Comparison of ENCODE assay signal across 12 mouse cellular contexts in the genomic region with DNA sequence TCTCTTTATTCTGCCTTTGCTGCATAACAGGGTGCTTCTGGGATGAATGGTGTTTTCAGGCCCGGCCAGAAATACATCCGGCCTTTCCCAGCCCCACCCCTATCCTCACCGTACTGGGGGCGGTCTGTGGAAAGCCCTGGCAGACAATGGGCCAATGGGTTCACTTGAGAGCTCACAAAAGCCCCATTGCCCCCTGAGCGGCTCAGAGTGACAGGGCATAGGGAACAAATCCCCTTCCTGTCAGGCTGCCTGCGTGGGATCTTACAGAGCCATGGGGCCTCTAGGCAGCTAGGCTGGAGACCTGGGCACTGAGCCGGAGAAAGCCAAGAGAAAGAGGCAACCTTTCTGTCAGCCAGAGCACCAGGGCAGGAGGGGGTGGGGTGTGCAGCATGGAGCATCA.
DNase-seq lines count a peak whose midpoint lies in the region; ATAC-seq and TF ChIP-seq lines count a peak whose summit lies in the region.
"Had no signal": no experiment of that assay in that cellular context is flagged by ENCODE, and none has a peak within 500 bp of the region (broad histone marks: within the 10 kb centered on the region; RNA-seq: fewer than 3 reads in every experiment).

No protein-coding gene starts in this region.

- no peak for DNase-seq in kidney, postnatal 0 days (ENCODE audit: low spot score)
- no peak for DNase-seq in kidney, adult 8-10 months
- peak; percentile 50 for DNase-seq in embryonic facial prominence, embryonic 11.5 days (ENCODE audit: low spot score)
- no peak for DNase-seq in hindbrain, embryonic 14.5 days (ENCODE audit: low spot score)
- no peak for DNase-seq in urinary bladder, postnatal 10 days (ENCODE audit: low spot score)

- no peaks in the 10 kb centered on the region for H3K27me3 ChIP-seq in kidney, postnatal 0 days (ENCODE audit: insufficient read depth, low read length)
- no peaks in the 10 kb centered on the region for H3K27me3 ChIP-seq in embryonic facial prominence, embryonic 11.5 days (ENCODE audit: control insufficient read depth, insufficient read depth, low read length)
- no peaks in the 10 kb centered on the region for H3K27me3 ChIP-seq in hindbrain, embryonic 14.5 days (ENCODE audit: control insufficient read depth, insufficient read depth, low read length)
- H3K27me3 ChIP-seq in neural tube, embryonic 13.5 days: peaks cover 48% of the 10 kb centered on the region
- H3K27me3 ChIP-seq: CH12.LX; intestine, embryonic 15.5 days; liver, embryonic 15.5 days had no signal

- H3K4me2 ChIP-seq in kidney, postnatal 0 days (ENCODE audit: low read length): no peak overlapping the region
- H3K4me2 ChIP-seq in embryonic facial prominence, embryonic 11.5 days (ENCODE audit: low read depth, low read length): no peak overlapping the region
- no peak overlapping the region for H3K4me2 ChIP-seq in hindbrain, embryonic 14.5 days (replicated peaks)
- no peak overlapping the region for H3K4me2 ChIP-seq in neural tube, embryonic 13.5 days
- H3K4me2 ChIP-seq: intestine, embryonic 15.5 days; liver, embryonic 15.5 days had no signal

- ATAC-seq in kidney, postnatal 0 days (replicated peaks; ENCODE audit: low FRiP score, low read depth): peak; percentile 17; the same call in 1 of the 2 replicates
- ATAC-seq in embryonic facial prominence, embryonic 11.5 days (replicated peaks; ENCODE audit: insufficient number of reproducible peaks, low FRiP score, low TSS enrichment, low read depth): peak; percentile 74
- ATAC-seq in hindbrain, embryonic 14.5 days (ENCODE audit: low FRiP score): peak; percentile 84
- ATAC-seq in neural tube, embryonic 13.5 days (ENCODE audit: low read depth): peak; percentile 52
- no peak for ATAC-seq in megakaryocyte-erythroid progenitor cell, adult 5-6 weeks (replicated peaks; ENCODE audit: low FRiP score, low TSS enrichment, poor library complexity, severe bottlenecking)
- ATAC-seq: intestine, embryonic 15.5 days had no signal

- 24% methylated on average over 7 of the region's 7 CpGs for WGBS in kidney, postnatal 0 days
- WGBS in embryonic facial prominence, embryonic 11.5 days: 14% methylated on average over 7 of the region's 7 CpGs
- WGBS in hindbrain, embryonic 14.5 days: 6% methylated on average over 7 of the region's 7 CpGs
- 6% methylated on average over 7 of the region's 7 CpGs for WGBS in neural tube, embryonic 13.5 days

- no peaks in the 10 kb centered on the region for H3K36me3 ChIP-seq in kidney, postnatal 0 days (ENCODE audit: insufficient read depth, low read length)
- H3K36me3 ChIP-seq in embryonic facial prominence, embryonic 11.5 days (replicated peaks; ENCODE audit: control insufficient read depth, insufficient read depth, low read depth, low read length): no peaks in the 10 kb centered on the region
- no peaks in the 10 kb centered on the region for H3K36me3 ChIP-seq in hindbrain, embryonic 14.5 days (replicated peaks; ENCODE audit: control insufficient read depth, insufficient read depth)
- H3K36me3 ChIP-seq in neural tube, embryonic 13.5 days: no peaks in the 10 kb centered on the region
- H3K36me3 ChIP-seq: heart, embryonic 10.5 days; intestine, embryonic 15.5 days; liver, embryonic 15.5 days had no signal

- H3K9me3 ChIP-seq in kidney, postnatal 0 days (replicated peaks; ENCODE audit: low read length): no peaks in the 10 kb centered on the region
- H3K9me3 ChIP-seq in embryonic facial prominence, embryonic 11.5 days (replicated peaks; ENCODE audit: control insufficient read depth, low read length): no peaks in the 10 kb centered on the region
- H3K9me3 ChIP-seq in hindbrain, embryonic 14.5 days (ENCODE audit: control insufficient read depth, low read length): no peaks in the 10 kb centered on the region
- H3K9me3 ChIP-seq in neural tube, embryonic 13.5 days: no peaks in the 10 kb centered on the region
- H3K9me3 ChIP-seq: heart, embryonic 10.5 days; intestine, embryonic 15.5 days; liver, embryonic 15.5 days had no signal

- no peak overlapping the region for H3K9ac ChIP-seq in kidney, postnatal 0 days (ENCODE audit: low read depth, low read length)
- H3K9ac ChIP-seq in embryonic facial prominence, embryonic 11.5 days (replicated peaks; ENCODE audit: low read length): no peak overlapping the region
- H3K9ac ChIP-seq in hindbrain, embryonic 14.5 days: no peak overlapping the region
- H3K9ac ChIP-seq in neural tube, embryonic 13.5 days: no peak overlapping the region
- H3K9ac ChIP-seq: intestine, embryonic 15.5 days; liver, embryonic 15.5 days had no signal

- H3K27ac ChIP-seq in kidney, postnatal 0 days: no peak overlapping the region
- H3K27ac ChIP-seq in embryonic facial prominence, embryonic 11.5 days (replicated peaks; ENCODE audit: low read depth, low read length): no peak overlapping the region
- H3K27ac ChIP-seq in hindbrain, embryonic 14.5 days: no peak overlapping the region
- H3K27ac ChIP-seq in neural tube, embryonic 13.5 days (replicated peaks): no peak overlapping the region
- H3K27ac ChIP-seq: heart, embryonic 10.5 days; intestine, embryonic 15.5 days; liver, embryonic 15.5 days had no signal

- no peak for TF ChIP-seq CTCF in kidney, postnatal 0 days (IDR thresholded peaks at IDR 0.05; ENCODE audit: low read depth)

- H3K4me1 ChIP-seq in kidney, postnatal 0 days (replicated peaks; ENCODE audit: insufficient read depth, low read length): no peaks in the 10 kb centered on the region
- H3K4me1 ChIP-seq in embryonic facial prominence, embryonic 11.5 days (ENCODE audit: control insufficient read depth, insufficient read depth, low read length): no peaks in the 10 kb centered on the region
- peaks cover 25% of the 10 kb centered on the region for H3K4me1 ChIP-seq in hindbrain, embryonic 14.5 days (replicated peaks; ENCODE audit: control insufficient read depth, insufficient read depth, low read length)
- H3K4me1 ChIP-seq in neural tube, embryonic 13.5 days (replicated peaks): peaks cover 61% of the 10 kb centered on the region
- H3K4me1 ChIP-seq: intestine, embryonic 15.5 days; liver, embryonic 15.5 days had no signal

- H3K4me3 ChIP-seq in kidney, postnatal 0 days (replicated peaks; ENCODE audit: low read depth, low read length): no peak overlapping the region
- no peak overlapping the region for H3K4me3 ChIP-seq in embryonic facial prominence, embryonic 11.5 days (ENCODE audit: low read depth, low read length)
- no peak overlapping the region for H3K4me3 ChIP-seq in hindbrain, embryonic 14.5 days (replicated peaks; ENCODE audit: low read length)
- no peak overlapping the region for H3K4me3 ChIP-seq in neural tube, embryonic 13.5 days
- H3K4me3 ChIP-seq: erythroblast, embryonic 14.5 days; heart, embryonic 10.5 days; intestine, embryonic 15.5 days; liver, embryonic 15.5 days had no signal
